Mouse (Mus musculus): ENCODE data around the gene Zfp119b.
A peak's percentile ranks its signal among the peaks of the same experiment; 100 is the strongest.

Gene Zfp119b

DNA sequence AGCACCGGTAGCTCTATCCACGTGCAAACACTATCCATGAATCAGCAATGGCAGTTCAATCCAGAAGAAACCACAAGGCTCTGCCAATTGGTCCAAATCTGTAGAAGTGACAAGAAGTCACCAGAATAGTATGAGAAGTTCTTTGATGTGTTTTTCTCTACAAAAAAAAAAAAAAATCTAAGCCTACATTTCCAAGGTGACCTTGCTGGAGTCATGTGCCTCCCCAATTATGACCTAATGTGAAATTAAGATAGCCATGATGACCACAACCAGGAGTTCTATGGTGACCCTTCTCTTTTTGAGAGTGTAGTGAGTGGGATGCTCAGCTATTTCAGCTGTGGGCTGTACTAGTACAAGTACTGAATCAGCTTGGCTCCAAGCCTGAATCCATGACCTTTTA is at the start of gene Zfp119b:
Gene Zfp119b, minus strand, starts transcription at position 101 of the 400 bp plus-strand sequence.
- DNase-seq = no peak

DNA sequence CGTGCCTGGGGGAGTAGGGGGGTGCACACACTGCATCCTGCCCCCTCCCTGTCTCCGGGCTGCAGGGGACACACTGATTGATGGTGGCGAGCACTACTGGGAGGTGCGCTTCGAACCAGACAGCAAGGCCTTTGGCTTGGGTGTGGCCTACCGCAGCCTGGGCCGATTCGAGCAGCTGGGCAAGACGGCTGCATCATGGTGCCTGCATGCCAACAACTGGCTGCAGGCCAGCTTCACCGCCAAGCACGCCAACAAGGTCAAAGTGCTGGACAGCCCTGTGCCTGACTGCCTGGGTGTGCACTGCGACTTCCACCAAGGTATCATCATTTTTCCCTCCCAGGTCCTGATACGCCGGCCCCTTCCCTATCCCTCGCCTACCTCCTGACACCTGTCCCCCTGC is 46.7 kb upstream of the Zfp119b start:
- no peak for DNase-seq

DNA sequence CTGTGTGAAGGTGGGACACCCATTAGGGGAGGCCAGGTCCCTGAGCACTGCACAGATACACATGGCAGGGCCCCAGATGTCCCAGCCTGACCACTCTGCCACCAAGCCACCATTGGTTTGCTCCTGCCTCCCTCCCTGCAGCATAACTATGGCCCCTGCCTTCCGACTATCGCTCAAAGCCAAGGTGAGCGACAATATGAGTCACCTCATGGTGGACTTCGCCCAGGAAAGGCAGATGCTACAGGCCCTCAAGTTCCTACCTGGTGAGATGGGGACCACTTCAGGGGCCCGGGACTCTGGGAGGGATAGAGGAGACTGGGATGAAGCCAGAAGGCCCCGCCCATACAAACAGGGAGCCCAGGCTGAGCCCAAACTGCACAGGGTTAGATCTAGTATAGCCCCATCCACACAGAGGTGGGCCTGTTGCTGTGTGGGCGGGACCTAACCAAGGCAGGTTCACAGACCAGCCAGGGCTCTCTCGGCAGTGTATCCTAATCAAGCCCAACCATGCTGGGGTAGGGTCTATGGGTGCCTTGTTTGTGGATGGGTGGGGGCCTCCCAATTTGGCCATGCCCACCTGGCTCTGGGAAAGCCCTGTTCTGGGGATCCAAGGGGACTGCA is 41.1 kb upstream of the Zfp119b start:
- no peak for DNase-seq

- peak; percentile 91 for DNase-seq
These were observed 37.0 kb upstream of the Zfp119b start, which contains the start of gene Fsd1 for GRCm38 (mm10) chr17:55986030-55986961. TSS of gene Fsd1 (plus strand) at chr17:55986509.

DNA sequence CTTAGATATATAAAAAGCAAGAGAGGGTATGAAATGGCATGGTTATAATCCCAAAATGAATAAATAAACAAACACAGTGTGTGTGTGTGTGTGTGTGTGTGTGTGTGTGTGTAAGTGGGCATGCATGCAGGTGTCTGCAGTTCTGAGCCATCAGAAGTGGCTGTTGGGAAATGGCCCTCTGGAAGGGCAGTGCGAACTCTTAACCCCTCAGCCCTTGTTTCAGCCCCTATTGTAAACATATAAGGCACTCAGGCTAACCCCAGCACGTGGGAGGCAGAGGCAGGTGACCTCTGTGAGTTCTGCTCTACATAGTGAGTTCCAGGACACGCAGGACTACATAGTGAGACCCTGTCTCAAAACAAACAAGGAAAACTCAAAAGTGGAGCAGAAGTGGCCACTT is 28.0 kb upstream of the Zfp119b start:
- DNase-seq = no peak

- peak; percentile 91 to 94 for DNase-seq
These were observed 27.1 kb upstream of the Zfp119b start for GRCm38 (mm10) chr17:55976255-55976862.

DNA sequence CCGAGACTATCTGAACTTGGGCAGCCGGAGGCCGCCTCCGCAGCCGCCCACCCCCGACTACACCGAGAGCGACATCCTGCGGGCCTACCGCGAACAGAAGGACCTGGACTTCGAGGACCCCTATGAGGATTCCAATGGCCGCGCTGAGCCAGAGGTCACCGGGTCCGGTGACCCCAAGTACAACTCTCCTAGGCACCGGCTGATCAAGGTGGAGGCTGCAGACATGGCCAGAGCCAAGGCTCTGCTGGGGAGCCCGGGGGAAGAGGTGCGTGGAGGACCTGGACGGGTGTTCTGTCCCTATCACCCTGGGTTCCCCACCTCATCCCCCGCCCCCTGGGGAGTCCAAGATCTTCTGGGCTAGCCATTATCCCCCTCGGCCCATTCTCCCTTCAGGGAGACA is 22.2 kb upstream of the Zfp119b start:
- DNase-seq = peak; percentile 30 to 46

GRCm38 (mm10) chr17:55969966-55970891 is 20.9 kb upstream of the Zfp119b start, which contains the start of gene Shd:
TSS of gene Shd (plus strand) at chr17:55970467.
- peak; percentile 79 to 84 for DNase-seq

GRCm38 (mm10) chr17:55969560-55969959 is 20.3 kb upstream of the Zfp119b start:
- DNase-seq = peak; percentile 61 to 80

GRCm38 (mm10) chr17:55968210-55968609 is 18.9 kb upstream of the Zfp119b start:
- DNase-seq = peak; percentile 49 to 64

- DNase-seq = peak in 1 of 2 experiments; percentile 43
These were observed 17.9 kb upstream of the Zfp119b start for GRCm38 (mm10) chr17:55967186-55967585.

DNA sequence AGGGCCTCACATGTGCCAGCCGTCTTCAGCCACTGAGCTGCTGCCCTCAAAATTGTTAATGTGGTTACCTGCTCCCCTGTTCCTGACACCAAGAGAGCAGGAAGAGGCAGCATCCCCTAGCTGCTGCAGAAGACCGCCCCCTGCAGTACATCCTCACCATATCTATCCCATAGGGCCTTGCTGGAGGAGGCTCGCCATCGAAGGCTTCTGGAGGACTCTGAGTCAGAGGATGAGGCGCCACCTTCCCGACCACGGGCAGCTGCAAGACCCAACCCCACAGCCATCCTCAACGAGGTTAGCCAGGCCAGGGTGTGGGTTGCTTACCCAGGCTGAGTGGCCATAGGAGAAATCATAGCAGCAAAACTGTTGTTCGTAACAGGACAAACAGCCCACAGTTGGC is 15.7 kb upstream of the Zfp119b start:
- peak in 1 of 2 experiments; percentile 15 for DNase-seq

- DNase-seq = no peak
These were observed 15.2 kb upstream of the Zfp119b start for GRCm38 (mm10) chr17:55964496-55964895.

DNA sequence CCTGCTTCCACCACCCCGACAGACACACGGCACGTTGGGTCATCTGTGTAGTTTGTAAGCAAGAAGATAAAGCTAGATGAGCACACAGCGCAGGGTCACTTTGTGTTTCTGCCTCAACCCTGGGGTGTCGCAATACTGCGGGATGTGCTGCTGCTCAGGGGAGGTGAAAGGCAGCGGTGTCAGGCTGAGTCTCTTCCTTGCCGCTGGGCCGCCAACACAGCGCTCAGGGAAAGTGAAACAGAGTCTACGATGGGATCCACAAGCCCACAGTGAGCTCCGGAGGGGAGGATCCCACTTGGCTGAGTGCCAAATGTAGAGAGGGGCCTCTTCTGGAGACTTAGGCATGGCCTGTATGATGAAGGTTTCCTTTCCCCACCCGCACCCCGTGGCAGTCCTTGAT is 13.9 kb upstream of the Zfp119b start:
- peak in 1 of 2 experiments; percentile 11 for DNase-seq

DNA sequence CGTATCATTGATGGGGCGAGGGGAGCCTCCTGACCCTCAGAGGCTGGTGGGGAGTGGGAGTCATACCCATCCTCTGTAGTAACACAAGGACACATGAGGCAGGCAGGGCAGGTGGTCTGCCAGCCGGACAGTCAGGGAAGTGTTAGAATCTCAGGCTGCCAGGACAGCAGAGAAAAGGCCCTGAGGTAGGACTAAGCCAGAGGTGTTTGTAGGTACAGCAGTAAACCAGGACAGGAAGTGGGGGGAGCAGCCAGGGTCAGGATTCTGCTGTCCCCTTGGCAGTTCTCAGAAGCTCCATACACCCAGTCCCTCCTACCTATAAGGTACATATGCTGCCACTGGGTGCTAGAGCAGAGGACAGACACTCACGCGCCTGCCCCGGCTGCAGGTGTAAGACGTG is 12.3 kb upstream of the Zfp119b start:
- no peak for DNase-seq

DNA sequence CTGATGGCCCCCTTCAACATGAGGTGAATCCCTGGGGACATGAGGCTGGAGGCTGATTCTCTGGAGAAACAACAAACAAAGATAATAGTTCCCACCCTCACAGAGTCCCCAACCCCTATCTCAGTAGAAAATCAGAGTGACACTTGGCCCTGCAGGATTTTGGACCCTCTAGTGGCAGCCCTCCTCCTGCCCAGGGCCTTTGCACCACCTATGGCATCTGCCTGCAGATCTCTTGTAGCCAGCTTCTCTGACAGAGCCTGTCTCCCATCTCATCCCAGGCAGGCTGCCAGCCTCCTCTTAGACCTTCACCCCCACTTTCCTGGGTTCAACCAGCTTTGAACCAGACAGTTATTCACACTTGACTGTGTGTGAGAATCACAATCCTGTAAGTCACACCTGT is 11.5 kb upstream of the Zfp119b start:
- DNase-seq = peak in 1 of 2 experiments; percentile 17

GRCm38 (mm10) chr17:55959946-55960740 is 10.8 kb upstream of the Zfp119b start:
- DNase-seq = peak in 1 of 2 experiments; percentile 17

- DNase-seq = peak; percentile 94 to 96
These were observed 9.8 kb upstream of the Zfp119b start, which contains the start of gene Yju2 for GRCm38 (mm10) chr17:55958918-55959728. TSS of gene Yju2 (plus strand) at chr17:55959099.

- no peak for DNase-seq
These were observed 9.2 kb upstream of the Zfp119b start for GRCm38 (mm10) chr17:55958584-55958886.
